Comparison of ENCODE assay signal across 15 mouse cellular contexts in genomic region chr16:97100091-97100490, GRCm38 (mm10).
DNase-seq lines count a peak whose midpoint lies in the region; ATAC-seq and TF ChIP-seq lines count a peak whose summit lies in the region.
"Had no signal": no experiment of that assay in that cellular context is flagged by ENCODE, and none has a peak within 500 bp of the region (broad histone marks: within the 10 kb centered on the region; RNA-seq: fewer than 3 reads in every experiment).

No protein-coding gene starts in this region.

- no peak for TF ChIP-seq CTCF in kidney, postnatal 0 days (IDR thresholded peaks at IDR 0.05; ENCODE audit: low read depth)

- no peaks in the 10 kb centered on the region for H3K9me3 ChIP-seq in kidney, embryonic 15.5 days (replicated peaks)
- H3K9me3 ChIP-seq in kidney, postnatal 0 days (replicated peaks; ENCODE audit: low read length) = no peaks in the 10 kb centered on the region
- no peaks in the 10 kb centered on the region for H3K9me3 ChIP-seq in neural tube, embryonic 13.5 days
- H3K9me3 ChIP-seq: G1E; heart, embryonic 12.5 days had no signal

- peak; percentile 95 for ATAC-seq in kidney, embryonic 15.5 days (replicated peaks; ENCODE audit: low FRiP score)
- peak; percentile 74 for ATAC-seq in kidney, postnatal 0 days (replicated peaks; ENCODE audit: low FRiP score, low read depth)
- ATAC-seq in neural tube, embryonic 13.5 days (ENCODE audit: low read depth) = no peak

- H3K36me3 ChIP-seq in kidney, embryonic 15.5 days = no peaks in the 10 kb centered on the region
- H3K36me3 ChIP-seq in kidney, postnatal 0 days (ENCODE audit: insufficient read depth, low read length) = no peaks in the 10 kb centered on the region
- H3K36me3 ChIP-seq in neural tube, embryonic 13.5 days = no peaks in the 10 kb centered on the region
- H3K36me3 ChIP-seq: G1E; heart, embryonic 12.5 days had no signal

- H3K4me1 ChIP-seq in kidney, embryonic 15.5 days = peaks cover 5% of the 10 kb centered on the region; the same call in 1 of the 2 replicates
- no peaks in the 10 kb centered on the region for H3K4me1 ChIP-seq in kidney, postnatal 0 days (replicated peaks; ENCODE audit: insufficient read depth, low read length)
- H3K4me1 ChIP-seq in neural tube, embryonic 13.5 days (replicated peaks) = peaks cover 36% of the 10 kb centered on the region
- H3K4me1 ChIP-seq: heart, embryonic 12.5 days had no signal

- H3K27me3 ChIP-seq in kidney, embryonic 15.5 days = no peaks in the 10 kb centered on the region
- no peaks in the 10 kb centered on the region for H3K27me3 ChIP-seq in kidney, postnatal 0 days (ENCODE audit: insufficient read depth, low read length)
- no peaks in the 10 kb centered on the region for H3K27me3 ChIP-seq in neural tube, embryonic 13.5 days

- 50% methylated on average over 2 of the region's 2 CpGs for WGBS in kidney, embryonic 15.5 days
- 33% methylated on average over 2 of the region's 2 CpGs for WGBS in kidney, postnatal 0 days
- 52% methylated on average over 2 of the region's 2 CpGs for WGBS in neural tube, embryonic 13.5 days

- no peak overlapping the region for H3K4me3 ChIP-seq in kidney, embryonic 15.5 days (replicated peaks)
- H3K4me3 ChIP-seq in kidney, postnatal 0 days (replicated peaks; ENCODE audit: low read depth, low read length) = no peak overlapping the region
- H3K4me3 ChIP-seq in neural tube, embryonic 13.5 days = no peak overlapping the region
- H3K4me3 ChIP-seq: heart, embryonic 12.5 days; myocyte had no signal

- H3K4me2 ChIP-seq in kidney, embryonic 15.5 days = no peak overlapping the region
- H3K4me2 ChIP-seq in kidney, postnatal 0 days (ENCODE audit: low read length) = no peak overlapping the region
- no peak overlapping the region for H3K4me2 ChIP-seq in neural tube, embryonic 13.5 days
- H3K4me2 ChIP-seq: heart, embryonic 12.5 days had no signal

- H3K9ac ChIP-seq in kidney, embryonic 15.5 days = no peak overlapping the region
- H3K9ac ChIP-seq in kidney, postnatal 0 days (ENCODE audit: low read depth, low read length) = no peak overlapping the region
- H3K9ac ChIP-seq in neural tube, embryonic 13.5 days = no peak overlapping the region
- H3K9ac ChIP-seq: heart, embryonic 12.5 days had no signal

- DNase-seq in cerebellum, postnatal 14 days = peak; percentile 35 to 48
- no peak for DNase-seq in cerebellum, postnatal 4 days (ENCODE audit: low spot score in 2 of 2)
- no peak for DNase-seq in kidney, postnatal 14 days
- peak; percentile 48 for DNase-seq in kidney, postnatal 0 days (ENCODE audit: low spot score)
- DNase-seq in adrenal gland, postnatal 36 days = no peak
- DNase-seq in layer of hippocampus, adult 8-10 months (ENCODE audit: low spot score in 2 of 2) = no peak
- DNase-seq: cerebellum, postnatal 36 days; gastrocnemius, postnatal 10 days; liver; lung, postnatal 10 days had no signal

- no peak overlapping the region for H3K27ac ChIP-seq in kidney, embryonic 15.5 days
- H3K27ac ChIP-seq in kidney, postnatal 0 days = no peak overlapping the region
- peak overlapping the region; percentile 14 for H3K27ac ChIP-seq in neural tube, embryonic 13.5 days (replicated peaks)

Comparison
In these comparisons a context has a peak if more than half of its experiments do, and no peak if none do; other contexts are left out.
1. DNase-seq: peak in cerebellum, postnatal 14 days (2 of 2) and kidney, postnatal 0 days (single experiment); none in cerebellum, postnatal 4 days (0 of 2), kidney, postnatal 14 days (single experiment), adrenal gland, postnatal 36 days (0 of 2) and layer of hippocampus, adult 8-10 months (0 of 2).